Mouse (Mus musculus): ENCODE data around the gene Nudt22.
A peak's percentile ranks its signal among the peaks of the same experiment; 100 is the strongest.
"Not testable (repeated sequence)": the region's sequence is repeated elsewhere in the genome, so short reads cannot be mapped to it uniquely, and the experiment has no call there.

Nudt22 gene

GRCm38 (mm10) chr19:6995255-6995991, 494 bp downstream of the Nudt22 start:
- no peak for DNase-seq (ENCODE audit: low read depth, low spot score)

GRCm38 (mm10) chr19:6994489-6994888, 1.4 kb downstream of the Nudt22 start:
- no peak for DNase-seq (ENCODE audit: low read depth, low spot score)

GRCm38 (mm10) chr19:6994002-6994401, 1.9 kb downstream of the Nudt22 start:
- no peak for DNase-seq (ENCODE audit: low read depth, low spot score)

GRCm38 (mm10) chr19:6993011-6993770, 2.7 kb downstream of the Nudt22 start:
- DNase-seq (ENCODE audit: low read depth, low spot score) = no peak

GRCm38 (mm10) chr19:6992011-6992858, 3.7 kb downstream of the Nudt22 start, which contains the start of gene Dnajc4:
Dnajc4 (minus strand) TSS chr19:6992572.
- DNase-seq (ENCODE audit: low read depth, low spot score) = peak; percentile 88

GRCm38 (mm10) chr19:6991166-6991565, 4.8 kb downstream of the Nudt22 start:
- not testable (repeated sequence) for DNase-seq (ENCODE audit: low read depth, low spot score)

GRCm38 (mm10) chr19:6990712-6991111, 5.2 kb downstream of the Nudt22 start:
- no peak for DNase-seq (ENCODE audit: low read depth, low spot score)

- no peak for DNase-seq (ENCODE audit: low read depth, low spot score)
Observed at GRCm38 (mm10) chr19:6989251-6989650, 6.7 kb downstream of the Nudt22 start.

GRCm38 (mm10) chr19:6987904-6988285, 8.0 kb downstream of the Nudt22 start:
- no peak for DNase-seq (ENCODE audit: low read depth, low spot score)

- DNase-seq (ENCODE audit: low read depth, low spot score) = no peak
Observed at GRCm38 (mm10) chr19:6987061-6987903, 8.6 kb downstream of the Nudt22 start, which contains the start of gene Vegfb. Vegfb (minus strand) TSS chr19:6987651.

GRCm38 (mm10) chr19:6985951-6986708, 9.8 kb downstream of the Nudt22 start:
- DNase-seq (ENCODE audit: low read depth, low spot score) = no peak

- DNase-seq (ENCODE audit: low read depth, low spot score) = no peak
Observed at GRCm38 (mm10) chr19:6985300-6985699, 10.6 kb downstream of the Nudt22 start.

- DNase-seq (ENCODE audit: low read depth, low spot score) = no peak
Observed at GRCm38 (mm10) chr19:6983621-6984020, 12.3 kb downstream of the Nudt22 start.

GRCm38 (mm10) chr19:6981465-6981864, 14.5 kb downstream of the Nudt22 start:
- DNase-seq (ENCODE audit: low read depth, low spot score) = no peak

GRCm38 (mm10) chr19:6980381-6981093, 15.4 kb downstream of the Nudt22 start, which contains the start of gene Fkbp2:
Fkbp2 (minus strand) TSS chr19:6980501.
- peak; percentile 99 for DNase-seq (ENCODE audit: low read depth, low spot score)

- peak; percentile 99 for DNase-seq (ENCODE audit: low read depth, low spot score)
Observed at GRCm38 (mm10) chr19:6979486-6980380, 16.2 kb downstream of the Nudt22 start.

GRCm38 (mm10) chr19:6979001-6979479, 16.9 kb downstream of the Nudt22 start:
- no peak for DNase-seq (ENCODE audit: low read depth, low spot score)

GRCm38 (mm10) chr19:6978639-6978974, 17.3 kb downstream of the Nudt22 start:
- DNase-seq (ENCODE audit: low read depth, low spot score) = no peak
